Mouse (Mus musculus) R1 (cell line): ENCODE measurements around the gene Il1rl2.
A peak's percentile ranks its signal among the peaks of the same experiment; 100 is the strongest.

Source experiments
- DNase-seq: peaks from one replicate; pipeline ENCODE4 v3.0.0-alpha.2; 2018; ENCODE audit warnings: low read depth, low spot score

Gene Il1rl2

DNA sequence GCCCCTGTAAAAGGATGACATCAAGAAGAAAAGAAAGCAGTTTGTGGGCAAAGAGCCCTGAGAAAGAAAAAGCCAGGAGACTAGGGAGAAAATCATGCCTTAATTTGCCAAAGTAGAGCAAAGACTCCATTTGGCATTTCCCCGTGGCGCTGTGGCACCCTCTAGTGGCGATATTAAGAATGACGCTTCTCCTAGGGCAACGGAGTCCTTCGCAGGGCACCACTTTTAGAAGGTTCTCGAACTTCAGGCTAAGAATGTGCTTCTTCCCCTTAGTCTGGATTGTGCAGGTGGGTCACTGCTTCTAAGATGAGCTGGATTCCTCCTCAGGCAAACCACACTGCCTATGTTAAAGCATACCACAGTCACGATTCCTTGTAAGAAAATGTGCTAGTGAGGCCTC is 54.4 kb downstream of the Il1rl2 start:
- DNase-seq, result peak; percentile 55

DNA sequence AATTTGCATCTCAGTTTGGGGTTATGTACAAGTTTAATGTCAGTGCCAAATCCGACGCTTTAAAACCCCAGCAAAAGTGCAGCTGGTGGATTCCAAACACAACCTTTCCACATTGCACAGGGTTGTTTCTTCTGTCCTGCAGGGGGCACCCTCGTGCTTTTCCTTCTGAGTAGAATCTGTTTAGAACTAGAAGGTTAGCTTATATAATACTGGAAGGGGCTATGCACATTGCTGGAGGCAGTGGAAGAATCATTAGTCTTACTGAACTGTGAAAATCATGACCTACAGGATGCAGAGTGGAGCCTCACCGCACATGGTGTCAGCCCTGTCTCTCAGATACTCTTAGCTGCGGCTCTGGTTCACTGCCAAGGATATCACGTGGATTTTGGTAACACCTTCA is 55.7 kb downstream of the Il1rl2 start:
- peak; percentile 69 for DNase-seq

DNA sequence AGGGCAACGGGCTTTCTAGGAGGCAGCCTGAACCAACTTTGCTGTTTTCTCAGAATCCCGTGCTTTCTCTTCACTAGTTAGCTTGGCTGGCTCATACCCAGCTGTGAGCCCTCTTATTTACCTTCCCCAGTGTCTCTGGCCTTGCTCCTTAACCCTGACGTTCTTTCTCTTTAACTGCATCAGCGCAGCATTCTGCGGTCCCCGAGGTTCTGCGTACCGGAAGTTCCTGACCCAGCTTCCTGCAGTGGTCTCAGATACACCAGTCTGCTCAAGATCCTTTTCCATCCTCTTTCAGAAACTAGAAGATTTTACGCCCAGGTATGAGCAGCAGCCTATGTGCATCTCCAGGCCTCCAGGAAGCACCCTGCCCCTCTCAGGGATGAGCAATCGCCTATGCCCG is 56.6 kb downstream of the Il1rl2 start:
- peak; percentile 4 for DNase-seq

DNA sequence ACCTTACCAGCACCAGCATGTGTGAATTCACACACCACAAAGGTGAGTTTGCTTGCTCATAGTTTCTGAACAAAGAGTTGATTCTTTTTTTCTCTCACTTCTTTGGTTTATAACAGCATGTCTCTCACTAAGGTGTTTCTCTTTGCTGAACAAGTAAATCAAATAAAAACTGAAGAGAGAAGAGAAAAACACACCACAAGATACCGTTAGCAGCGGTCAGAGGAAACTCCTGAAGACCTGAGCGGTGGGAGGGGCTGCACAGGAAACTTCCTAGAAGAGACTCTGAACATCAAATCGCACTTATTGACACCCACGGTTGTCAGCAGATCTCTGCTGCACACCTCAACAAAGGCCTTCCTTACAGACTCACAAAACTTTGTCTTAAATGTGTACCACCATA is 58.4 kb downstream of the Il1rl2 start:
- no peak for DNase-seq

DNA sequence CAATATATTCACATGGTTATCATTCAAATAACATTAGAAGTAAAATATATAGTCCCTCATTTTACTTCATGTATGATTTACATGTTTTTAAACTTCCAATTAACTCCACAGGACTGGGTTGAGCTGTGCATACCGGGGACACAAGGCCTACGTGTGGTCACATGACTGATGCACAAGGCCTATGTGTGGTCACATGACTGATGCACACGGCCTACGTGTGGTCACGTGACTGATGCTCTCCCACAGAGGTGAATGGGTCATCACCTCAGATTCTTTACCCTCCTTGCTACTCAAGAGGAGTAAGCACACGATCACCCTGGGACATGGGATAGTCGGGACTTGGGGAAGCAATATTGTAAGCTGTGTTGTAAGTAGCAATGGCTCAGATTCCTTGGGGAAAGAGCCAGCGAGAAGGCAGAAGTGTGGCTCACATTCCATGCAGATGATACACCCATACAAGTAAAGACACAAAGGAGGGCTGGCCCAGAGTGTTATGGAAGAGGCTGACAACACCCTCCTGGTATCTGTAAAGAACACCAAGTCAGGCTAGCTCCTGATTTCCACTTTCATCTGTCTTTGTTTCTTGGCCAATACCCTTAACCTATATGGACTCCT is 60.6 kb downstream of the Il1rl2 start:
- no peak for DNase-seq

DNA sequence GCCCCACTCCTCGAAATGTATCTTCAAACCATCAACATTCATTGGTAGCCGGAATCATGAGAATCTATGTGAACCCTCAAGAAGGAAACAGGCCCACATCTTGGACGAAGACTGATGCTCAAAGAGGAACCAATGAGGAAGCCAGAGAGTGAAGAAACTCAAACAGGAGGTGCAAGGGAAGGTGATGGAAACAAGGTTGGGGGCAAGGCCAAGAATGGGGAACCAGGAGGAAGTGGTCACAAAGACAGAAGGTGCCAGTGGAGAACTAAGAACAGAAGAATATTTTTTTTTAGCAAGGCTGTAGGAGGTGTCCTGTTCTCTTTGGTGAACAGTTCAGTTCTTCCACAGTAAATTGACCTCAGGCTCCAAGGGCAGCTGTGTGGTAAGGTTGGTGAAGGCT is 67.0 kb downstream of the Il1rl2 start:
- DNase-seq, result no peak

DNA sequence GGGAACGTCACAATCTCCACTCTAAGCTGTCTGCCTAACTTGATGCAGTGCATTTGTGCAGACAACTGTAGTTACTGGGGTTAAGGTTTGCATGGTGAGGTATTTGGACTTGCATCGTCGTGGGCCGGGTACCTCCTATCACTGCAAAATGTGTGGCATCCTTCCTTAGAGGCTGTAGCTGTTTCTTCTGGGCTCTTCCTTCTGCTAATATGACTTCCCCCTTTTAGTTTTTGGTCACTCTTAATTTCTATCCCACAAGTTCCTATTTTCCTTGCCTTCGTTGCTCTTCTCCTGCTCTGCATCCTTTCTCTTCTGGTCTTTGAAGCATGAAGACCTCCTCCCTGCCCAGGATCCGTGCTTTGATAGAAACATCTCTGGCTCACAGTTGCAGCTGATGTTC is 68.1 kb downstream of the Il1rl2 start:
- no peak for DNase-seq

DNA sequence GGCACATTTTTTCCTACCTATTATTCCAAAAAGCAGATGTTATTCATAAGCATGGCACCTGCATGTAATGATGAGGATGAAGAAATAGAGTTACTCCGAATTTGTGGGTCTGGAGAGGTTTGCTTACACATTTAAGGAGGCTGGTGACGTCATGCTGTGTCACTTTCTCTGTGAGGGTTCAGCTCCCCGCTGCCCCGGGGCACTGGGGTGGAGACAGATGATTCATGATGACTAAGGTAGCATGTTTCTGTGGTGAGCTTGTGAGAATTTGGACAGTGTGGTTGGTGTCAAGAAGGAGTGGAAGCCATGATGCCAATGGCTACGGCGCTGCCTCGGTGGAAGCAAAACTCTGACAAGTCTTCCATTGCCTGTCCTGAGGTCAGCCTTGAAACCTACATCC is 68.8 kb downstream of the Il1rl2 start:
- no peak for DNase-seq

DNA sequence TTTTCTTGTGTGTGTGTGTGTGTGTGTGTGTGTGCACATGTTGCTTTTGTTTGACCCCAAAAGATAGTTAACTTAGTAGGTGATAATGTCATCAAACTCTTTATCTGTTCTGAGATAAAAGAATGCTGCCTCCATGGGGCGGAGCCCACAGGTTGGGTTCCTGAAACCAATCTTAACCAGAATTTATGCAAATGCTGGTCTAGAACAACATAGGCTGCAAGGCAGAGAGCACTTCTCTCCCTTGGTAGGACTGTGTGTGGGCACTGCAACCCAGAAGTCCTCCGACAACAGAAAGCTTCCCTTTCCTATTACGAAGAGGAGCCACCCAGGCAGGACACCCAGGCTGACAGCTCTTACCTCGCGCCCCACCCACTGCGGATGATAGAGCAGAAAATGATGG is 75.2 kb downstream of the Il1rl2 start:
- DNase-seq, result no peak

DNA sequence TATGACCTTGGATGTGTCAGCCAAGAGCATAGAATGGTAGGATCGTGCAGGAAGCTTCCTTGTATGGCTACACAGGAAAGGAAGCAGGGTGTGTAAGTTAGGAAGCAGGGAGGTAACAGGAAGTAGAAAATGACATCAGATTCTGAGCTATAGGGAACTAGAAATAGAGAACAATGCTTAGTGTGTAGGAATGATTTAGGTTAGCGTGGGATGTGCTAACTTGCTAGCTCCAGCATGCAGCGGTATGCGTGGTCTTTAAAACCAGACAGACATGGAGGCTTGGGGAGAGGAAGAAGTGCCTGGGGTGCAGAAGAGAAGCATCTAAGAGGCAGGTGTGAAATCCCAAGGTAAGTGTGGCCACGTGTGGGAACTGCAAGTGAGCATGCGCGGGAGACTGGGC is 80.3 kb downstream of the Il1rl2 start:
- no peak for DNase-seq

DNA sequence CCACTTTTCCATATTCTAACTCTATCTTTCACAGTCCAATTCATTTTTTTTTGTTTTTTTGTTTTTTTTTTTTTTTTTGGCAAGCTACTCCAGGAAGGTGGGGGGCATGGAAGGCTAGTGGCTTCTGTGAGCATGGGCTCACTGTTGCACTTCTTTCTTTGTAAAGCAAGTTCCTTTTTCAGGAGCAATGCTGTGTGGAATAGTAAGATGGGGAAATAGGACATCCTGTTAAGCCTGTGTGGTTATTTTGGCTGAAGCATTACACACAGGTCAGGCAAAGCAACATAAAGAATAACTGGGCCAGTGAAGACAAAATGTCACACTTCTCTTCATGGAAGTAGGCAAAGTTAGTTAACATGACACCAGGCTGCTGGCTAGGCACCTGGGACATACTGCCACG is 85.5 kb downstream of the Il1rl2 start:
- DNase-seq, result no peak

DNA sequence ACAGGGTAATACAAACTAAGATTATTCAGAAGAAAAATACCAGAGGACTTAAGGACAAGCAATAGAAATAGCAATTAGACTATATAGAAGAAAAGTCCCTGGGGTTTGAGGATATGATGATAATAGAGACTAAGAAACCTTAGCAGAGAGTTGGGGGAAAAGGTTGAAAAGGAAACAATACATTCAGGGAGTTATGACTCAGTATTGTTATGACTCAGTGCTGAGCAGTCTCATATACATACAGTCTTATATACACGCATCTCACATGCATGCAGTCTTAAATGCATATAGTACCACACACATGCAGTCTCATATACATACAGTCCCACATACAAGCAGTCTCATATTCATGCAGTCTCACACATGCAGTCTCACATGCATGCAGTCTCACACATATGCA is 88.6 kb downstream of the Il1rl2 start:
- no peak for DNase-seq

DNA sequence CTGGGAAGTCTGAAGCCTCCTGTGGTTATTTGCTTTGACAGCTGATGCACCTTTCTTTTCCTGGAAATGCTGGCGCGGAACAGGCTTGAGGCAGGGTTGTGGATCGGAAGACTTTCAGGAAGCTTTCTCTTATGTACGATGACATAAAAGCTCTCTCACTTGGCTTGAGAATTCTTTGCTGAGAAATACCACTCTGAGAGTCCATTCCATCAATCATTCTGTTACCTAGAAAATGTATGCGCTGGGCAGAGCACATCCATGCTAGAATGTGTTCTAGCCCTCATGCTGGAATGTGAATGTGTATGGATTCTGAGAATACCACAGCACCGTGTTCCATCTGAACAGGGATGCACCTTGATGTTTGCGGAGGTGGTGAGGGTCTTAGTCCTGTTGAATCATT is 89.9 kb downstream of the Il1rl2 start:
- no peak for DNase-seq

DNA sequence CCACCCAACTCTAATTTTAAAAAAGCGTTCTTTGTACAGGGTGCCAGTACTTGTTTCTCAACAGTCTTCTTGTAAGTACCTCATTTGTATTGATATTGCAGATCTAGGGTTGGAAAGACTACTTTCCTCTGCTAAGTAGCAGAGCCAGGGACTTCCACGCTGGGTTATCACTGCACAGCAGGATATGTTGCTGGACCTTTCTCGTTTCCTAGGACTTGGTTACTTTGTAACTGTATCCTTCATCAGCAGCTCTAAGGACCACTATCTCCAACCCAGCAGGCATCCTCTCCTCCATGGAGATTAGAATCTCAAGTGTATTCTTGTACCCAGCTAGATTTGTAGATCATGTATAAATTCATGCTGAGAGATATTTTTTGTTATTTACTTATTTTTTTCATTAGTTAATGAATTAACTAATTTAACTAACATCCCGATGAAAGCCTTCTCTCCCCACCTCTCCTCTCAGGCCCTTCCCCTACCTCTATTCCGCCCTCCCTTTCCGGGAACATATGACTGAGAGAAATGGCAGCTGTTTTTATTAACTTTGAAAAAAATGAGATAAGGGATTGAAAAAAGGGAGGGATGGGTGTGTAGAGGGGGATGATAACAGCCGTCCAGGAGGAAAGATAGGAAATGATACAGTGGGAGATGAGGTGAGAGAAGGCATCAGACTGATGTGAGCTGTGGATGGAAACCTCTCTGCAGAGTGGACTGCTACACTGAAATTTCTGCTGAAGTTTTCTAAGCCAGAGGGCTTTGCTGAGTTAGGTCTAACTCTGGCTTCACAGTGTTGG is 90.7 kb downstream of the Il1rl2 start:
- DNase-seq, result no peak

DNA sequence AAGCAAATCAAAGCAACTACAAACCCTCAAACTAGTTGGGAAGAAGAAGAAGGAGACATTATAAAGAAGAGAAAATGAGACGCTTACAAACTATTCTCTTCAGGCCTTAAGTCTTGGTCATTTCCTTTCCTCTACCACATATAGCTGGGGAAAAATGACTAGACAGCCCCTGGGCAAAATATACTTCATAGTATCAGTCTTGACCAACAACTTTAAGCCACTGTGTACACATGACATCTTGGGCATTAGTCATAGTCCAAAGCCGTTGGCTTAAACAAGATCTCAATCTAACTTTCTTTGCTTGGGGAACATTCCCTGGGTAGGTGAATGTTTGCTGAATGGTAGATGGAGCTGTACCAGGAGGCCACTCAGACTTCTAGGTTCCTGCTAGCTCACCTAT is 92.6 kb downstream of the Il1rl2 start:
- no peak for DNase-seq
